Comparison of ENCODE assay signal across 15 mouse cellular contexts in genomic region chr17:48004619-48005018, GRCm38 (mm10). TPM values are rescaled to one million over a fixed set of nuclear protein-coding genes. Genes with fewer than 3 reads are reported as not detected.
DNase-seq lines count a peak whose midpoint lies in the region; ATAC-seq lines count a peak whose summit lies in the region.
"Had no signal": no experiment of that assay in that cellular context is flagged by ENCODE, and none has a peak within 500 bp of the region (broad histone marks: within the 10 kb centered on the region; RNA-seq: fewer than 3 reads in every experiment).

No protein-coding gene starts in this region.

- peak overlapping the region; percentile 34; the same call in 1 of the 2 replicates for H3K9ac ChIP-seq in heart, embryonic 12.5 days
- H3K9ac ChIP-seq in lung, embryonic 15.5 days, result no peak overlapping the region
- H3K9ac ChIP-seq in intestine, embryonic 15.5 days, result no peak overlapping the region
- no peak overlapping the region for H3K9ac ChIP-seq in stomach, embryonic 14.5 days (replicated peaks; ENCODE audit: low read depth, low read length)

- no peaks in the 10 kb centered on the region for H3K9me3 ChIP-seq in heart, embryonic 12.5 days (replicated peaks)
- H3K9me3 ChIP-seq in lung, embryonic 15.5 days, result no peaks in the 10 kb centered on the region
- no peaks in the 10 kb centered on the region for H3K9me3 ChIP-seq in intestine, embryonic 15.5 days
- H3K9me3 ChIP-seq in stomach, embryonic 14.5 days (ENCODE audit: control insufficient read depth, low read depth, low read length), result no peaks in the 10 kb centered on the region

- peak overlapping the region; percentile 80 for H3K27ac ChIP-seq in heart, embryonic 12.5 days (ENCODE audit: poor library complexity, severe bottlenecking)
- peak overlapping the region; percentile 75 for H3K27ac ChIP-seq in lung, embryonic 15.5 days
- H3K27ac ChIP-seq in intestine, embryonic 15.5 days, result peak overlapping the region; percentile 76
- peak overlapping the region; percentile 79 for H3K27ac ChIP-seq in stomach, embryonic 14.5 days (ENCODE audit: low read length)
- H3K27ac ChIP-seq: gastrocnemius, adult 2 months; hindbrain, postnatal 0 days; left cerebral cortex, adult 2 months had no signal

- no peaks in the 10 kb centered on the region for H3K36me3 ChIP-seq in heart, embryonic 12.5 days
- no peaks in the 10 kb centered on the region for H3K36me3 ChIP-seq in lung, embryonic 15.5 days
- no peaks in the 10 kb centered on the region for H3K36me3 ChIP-seq in intestine, embryonic 15.5 days
- H3K36me3 ChIP-seq in stomach, embryonic 14.5 days (ENCODE audit: control insufficient read depth, insufficient read depth, low read length), result no peaks in the 10 kb centered on the region

- DNase-seq in heart, adult 8-10 months (ENCODE audit: low spot score), result no peak
- DNase-seq in lung, postnatal 4 days, result no peak
- no peak for DNase-seq in layer of hippocampus, adult 18-20 months (ENCODE audit: low spot score in 2 of 2)
- no peak for DNase-seq in urinary bladder, postnatal 36 days (ENCODE audit: low spot score in 2 of 2)
- DNase-seq: adrenal gland, adult 2 months; cerebellum, postnatal 25 days; gastrocnemius, adult 2 months; thymus, adult 18-20 months had no signal

- no peak overlapping the region for H3K4me3 ChIP-seq in heart, embryonic 12.5 days
- H3K4me3 ChIP-seq in lung, embryonic 15.5 days, result no peak overlapping the region
- H3K4me3 ChIP-seq in intestine, embryonic 15.5 days (replicated peaks), result no peak overlapping the region
- no peak overlapping the region for H3K4me3 ChIP-seq in stomach, embryonic 14.5 days (ENCODE audit: low read depth, low read length)
- H3K4me3 ChIP-seq: erythroblast, embryonic 14.5 days; gastrocnemius, adult 2 months; left cerebral cortex, adult 2 months had no signal

- 33% methylated on average over 9 of the region's 9 CpGs for WGBS in heart, embryonic 12.5 days
- WGBS in lung, embryonic 15.5 days, result 39% methylated on average over 9 of the region's 9 CpGs
- 35% methylated on average over 9 of the region's 9 CpGs for WGBS in intestine, embryonic 15.5 days
- WGBS in stomach, embryonic 14.5 days, result 37% methylated on average over 9 of the region's 9 CpGs

- no peak for ATAC-seq in heart, embryonic 12.5 days (ENCODE audit: insufficient number of reproducible peaks, low FRiP score)
- no peak for ATAC-seq in lung, embryonic 15.5 days (ENCODE audit: borderline replicate concordance, extremely low read depth, low FRiP score, low TSS enrichment)
- no peak for ATAC-seq in intestine, embryonic 15.5 days
- no peak for ATAC-seq in stomach, embryonic 14.5 days (ENCODE audit: insufficient number of reproducible peaks, insufficient read depth, low FRiP score, low read depth)
- ATAC-seq: hindbrain, postnatal 0 days had no signal

- no peaks in the 10 kb centered on the region for H3K27me3 ChIP-seq in heart, embryonic 12.5 days (replicated peaks)
- no peaks in the 10 kb centered on the region for H3K27me3 ChIP-seq in lung, embryonic 15.5 days
- H3K27me3 ChIP-seq in intestine, embryonic 15.5 days (replicated peaks), result no peaks in the 10 kb centered on the region
- H3K27me3 ChIP-seq in stomach, embryonic 14.5 days (ENCODE audit: control insufficient read depth, insufficient read depth, low read length), result no peaks in the 10 kb centered on the region

- H3K4me2 ChIP-seq in heart, embryonic 12.5 days, result 0 out of 2 replicates have a peak overlapping the region, but pooled peaks have one; percentile 14
- no peak overlapping the region for H3K4me2 ChIP-seq in lung, embryonic 15.5 days
- H3K4me2 ChIP-seq in intestine, embryonic 15.5 days (replicated peaks), result 0 out of 2 replicates have a peak overlapping the region, but pooled peaks have one; percentile 7
- H3K4me2 ChIP-seq in stomach, embryonic 14.5 days (replicated peaks; ENCODE audit: low read depth, low read length), result no peak overlapping the region

- peaks cover 57% of the 10 kb centered on the region for H3K4me1 ChIP-seq in heart, embryonic 12.5 days (replicated peaks)
- peaks cover 43% of the 10 kb centered on the region for H3K4me1 ChIP-seq in lung, embryonic 15.5 days
- peaks cover 48% of the 10 kb centered on the region for H3K4me1 ChIP-seq in intestine, embryonic 15.5 days (replicated peaks)
- peaks cover 25% of the 10 kb centered on the region for H3K4me1 ChIP-seq in stomach, embryonic 14.5 days (ENCODE audit: control insufficient read depth, insufficient read depth, low read length)

RNA-seq across cellular contexts. Expression of gene 1700122O11Rik, which starts 33.5 kb away (rescaled TPM):
- not detected in 2 replicates for polyA plus RNA-seq in heart, embryonic 12.5 days (2016; fragmentation: Nextera tagmentation; extraction: Ambion mirVana)
- total RNA-seq in heart, adult 8-10 months (2022), result not detected
- polyA plus RNA-seq in lung, embryonic 15.5 days (2015; fragmentation: Nextera tagmentation; extraction: Ambion mirVana), result not detected in 2 replicates
- polyA plus RNA-seq in intestine, embryonic 15.5 days (2015; fragmentation: Nextera tagmentation; extraction: Ambion mirVana), result not detected in 2 replicates
- not detected in 2 replicates for polyA plus RNA-seq in stomach, embryonic 14.5 days (2014; fragmentation: Nextera tagmentation; extraction: Ambion mirVana)
- not detected for total RNA-seq in layer of hippocampus, adult 18-20 months (2021)
- total RNA-seq: adrenal gland, adult 2 months; gastrocnemius, adult 2 months; hindbrain, postnatal 0 days; left cerebral cortex, adult 2 months had no signal
- polyA plus RNA-seq: adrenal gland, adult 2 months; erythroblast, embryonic 14.5 days; hindbrain, postnatal 0 days had no signal

Comparison
In these comparisons a context has a peak if more than half of its experiments do, and no peak if none do; other contexts are left out.
1. H3K4me2 ChIP-seq: peak in heart, embryonic 12.5 days (single experiment) and intestine, embryonic 15.5 days (single experiment); none in lung, embryonic 15.5 days (single experiment) and stomach, embryonic 14.5 days (single experiment).
2. Peak in every context shown above with its lines, with median percentiles within 50 percentile points of each other: H3K27ac ChIP-seq.